Mouse (Mus musculus): ENCODE results near the gene 4933402J07Rik. TPM values are rescaled to one million over a fixed set of nuclear protein-coding genes. Genes with fewer than 3 reads are reported as not detected.

The 4933402J07Rik gene
- polyA plus RNA-seq, 1 experiment: 307 TPM

- no peak overlapping the region for H3K27ac ChIP-seq (ENCODE audit: control insufficient read depth, insufficient read depth, low read depth, low read length)
- TF ChIP-seq POLR2A (IDR thresholded peaks at IDR 0.05; ENCODE audit: control insufficient read depth, low read depth, low read length): no peak
- no peak for TF ChIP-seq CTCF (IDR thresholded peaks at IDR 0.05; ENCODE audit: control insufficient read depth, insufficient read depth, insufficient replicate concordance, low read depth, low read length)
- no peaks in the 10 kb centered on the region for H3K27me3 ChIP-seq (ENCODE audit: control insufficient read depth, insufficient read depth, low read length)
- H3K4me1 ChIP-seq (ENCODE audit: control insufficient read depth, insufficient read depth, low read length): no peaks in the 10 kb centered on the region
- H3K4me3 ChIP-seq (ENCODE audit: control insufficient read depth, low read depth, low read length): no peak overlapping the region
- H3K36me3 ChIP-seq (ENCODE audit: control insufficient read depth, insufficient read depth, low read length): no peaks in the 10 kb centered on the region
These were observed 56.6 kb downstream of the 4933402J07Rik start for GRCm38 (mm10) chr8:87620225-87620624.

- TF ChIP-seq POLR2A (IDR thresholded peaks at IDR 0.05; ENCODE audit: control insufficient read depth, low read depth, low read length) (no peak), CTCF (IDR thresholded peaks at IDR 0.05; ENCODE audit: control insufficient read depth, insufficient read depth, insufficient replicate concordance, low read depth, low read length) (no peak)
- H3K27me3 ChIP-seq (ENCODE audit: control insufficient read depth, insufficient read depth, low read length): no peaks in the 10 kb centered on the region
- H3K4me3 ChIP-seq (ENCODE audit: control insufficient read depth, low read depth, low read length): no peak overlapping the region
- H3K36me3 ChIP-seq (ENCODE audit: control insufficient read depth, insufficient read depth, low read length): no peaks in the 10 kb centered on the region
- H3K27ac ChIP-seq (ENCODE audit: control insufficient read depth, insufficient read depth, low read depth, low read length): no peak overlapping the region
- H3K4me1 ChIP-seq (ENCODE audit: control insufficient read depth, insufficient read depth, low read length): no peaks in the 10 kb centered on the region
These were observed 57.5 kb downstream of the 4933402J07Rik start for GRCm38 (mm10) chr8:87621181-87621580.

DNA sequence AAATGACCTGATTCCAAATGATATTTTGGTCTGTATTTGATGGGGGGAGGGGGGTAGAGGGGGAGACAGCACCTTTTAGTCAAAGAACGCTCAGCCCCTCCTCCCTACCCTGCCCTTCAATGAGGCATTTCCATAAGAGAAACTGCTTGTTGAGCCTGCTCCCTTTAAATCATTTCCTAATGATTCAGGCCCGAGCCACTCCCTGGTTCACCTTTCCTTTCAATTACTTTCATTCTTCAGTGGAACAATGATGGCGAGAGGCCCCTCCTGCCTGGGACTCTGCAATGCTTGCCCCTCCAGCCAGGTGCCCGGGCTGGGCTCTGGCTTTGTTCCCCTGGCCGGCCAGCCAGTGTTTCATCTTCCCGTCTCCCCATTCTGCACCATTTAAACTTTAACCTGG is 66.0 kb downstream of the 4933402J07Rik start:
- Histone ChIP-seq H3K27ac (ENCODE audit: control insufficient read depth, insufficient read depth, low read depth, low read length) (no peak overlapping the region), H3K27me3 (ENCODE audit: control insufficient read depth, insufficient read depth, low read length) (no peaks in the 10 kb centered on the region), H3K4me3 (ENCODE audit: control insufficient read depth, low read depth, low read length) (no peak overlapping the region), H3K36me3 (ENCODE audit: control insufficient read depth, insufficient read depth, low read length) (no peaks in the 10 kb centered on the region), H3K4me1 (ENCODE audit: control insufficient read depth, insufficient read depth, low read length) (no peaks in the 10 kb centered on the region)
- no peak for TF ChIP-seq POLR2A (IDR thresholded peaks at IDR 0.05; ENCODE audit: control insufficient read depth, low read depth, low read length)
- TF ChIP-seq CTCF (IDR thresholded peaks at IDR 0.05; ENCODE audit: control insufficient read depth, insufficient read depth, insufficient replicate concordance, low read depth, low read length): no peak

GRCm38 (mm10) chr8:87631776-87632175 is 68.1 kb downstream of the 4933402J07Rik start:
- H3K27ac ChIP-seq (ENCODE audit: control insufficient read depth, insufficient read depth, low read depth, low read length): no peak overlapping the region
- H3K36me3 ChIP-seq (ENCODE audit: control insufficient read depth, insufficient read depth, low read length): no peaks in the 10 kb centered on the region
- H3K4me3 ChIP-seq (ENCODE audit: control insufficient read depth, low read depth, low read length): no peak overlapping the region
- TF ChIP-seq POLR2A (IDR thresholded peaks at IDR 0.05; ENCODE audit: control insufficient read depth, low read depth, low read length) (no peak), CTCF (IDR thresholded peaks at IDR 0.05; ENCODE audit: control insufficient read depth, insufficient read depth, insufficient replicate concordance, low read depth, low read length) (no peak)
- H3K27me3 ChIP-seq (ENCODE audit: control insufficient read depth, insufficient read depth, low read length): no peaks in the 10 kb centered on the region
- H3K4me1 ChIP-seq (ENCODE audit: control insufficient read depth, insufficient read depth, low read length): no peaks in the 10 kb centered on the region

DNA sequence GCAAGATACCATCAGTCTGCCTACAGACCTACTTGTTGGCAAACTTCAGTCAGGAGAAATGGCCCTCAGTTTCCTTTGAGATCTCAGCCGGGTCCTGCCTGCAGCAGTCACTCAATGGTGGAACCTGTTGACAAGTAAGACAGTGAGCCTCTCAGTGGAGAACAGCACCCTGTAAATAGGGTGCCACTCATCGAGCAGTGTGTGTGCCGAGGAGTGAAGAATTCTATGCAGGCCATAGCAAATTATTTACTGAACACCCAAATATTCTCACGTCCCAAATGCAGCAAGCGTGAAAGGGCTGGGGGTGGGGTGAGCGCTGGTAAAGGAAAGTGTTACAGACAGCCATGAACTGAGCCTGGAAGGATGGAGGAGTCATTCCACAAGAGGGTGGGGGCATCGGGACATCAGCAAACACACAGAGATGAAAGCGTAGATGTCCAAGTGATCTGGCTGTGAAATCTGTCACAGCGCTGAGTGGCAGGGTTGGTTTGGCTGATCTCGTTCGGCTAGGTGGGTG is 72.6 kb downstream of the 4933402J07Rik start:
- H3K27ac ChIP-seq (ENCODE audit: control insufficient read depth, insufficient read depth, low read depth, low read length): no peak overlapping the region
- no peak overlapping the region for H3K4me3 ChIP-seq (ENCODE audit: control insufficient read depth, low read depth, low read length)
- TF ChIP-seq POLR2A (IDR thresholded peaks at IDR 0.05; ENCODE audit: control insufficient read depth, low read depth, low read length) (no peak), CTCF (IDR thresholded peaks at IDR 0.05; ENCODE audit: control insufficient read depth, insufficient read depth, insufficient replicate concordance, low read depth, low read length) (no peak)
- no peaks in the 10 kb centered on the region; the same call in 1 of the 2 replicates for H3K4me1 ChIP-seq (ENCODE audit: control insufficient read depth, insufficient read depth, low read length)
- no peaks in the 10 kb centered on the region for H3K27me3 ChIP-seq (ENCODE audit: control insufficient read depth, insufficient read depth, low read length)
- no peaks in the 10 kb centered on the region for H3K36me3 ChIP-seq (ENCODE audit: control insufficient read depth, insufficient read depth, low read length)

Other genes with a start within 250 kb of the 4933402J07Rik start
- gene Cbln1, start 91.2 kb upstream of the 4933402J07Rik start, polyA plus RNA-seq (2012; rRNA removed): 3.7 and 3.8 TPM in 2 replicates

All from testis, adult 2 months (tissue).